Mouse (Mus musculus) embryonic fibroblast, embryonic 13.5 days (primary cell): Measurements from ENCODE around the gene Pltp.

Source experiments
- CTCF ChIP-seq: IDR thresholded peaks from 2 replicates; pipeline ENCODE4 v1.5.1; 2011; ENCODE audit warnings: mild to moderate bottlenecking, control low read depth, low read length, moderate library complexity, borderline replicate concordance; ENCODE audit not compliant: insufficient read depth
- POLR2A ChIP-seq: IDR thresholded peaks from 2 replicates; pipeline ENCODE4 v1.6.1; 2011; ENCODE audit warnings: low read depth, mild to moderate bottlenecking, control low read depth, low read length, moderate library complexity

- TF ChIP-seq CTCF, result no peak
- TF ChIP-seq POLR2A, result no peak
Observed at GRCm38 (mm10) chr2:164857842-164858553, 487 bp upstream of the Pltp start.
